Comparison of ENCODE assay signal across 11 mouse cellular contexts in genomic region chr8:45001577-45002197, GRCm38 (mm10).
DNase-seq lines count a peak whose midpoint lies in the region; TF ChIP-seq lines count a peak whose summit lies in the region.
"Had no signal": no experiment of that assay in that cellular context is flagged by ENCODE, and none has a peak within 500 bp of the region (broad histone marks: within the 10 kb centered on the region; RNA-seq: fewer than 3 reads in every experiment).

No protein-coding gene starts in this region.

- H3K9ac ChIP-seq in ES-E14 (ENCODE audit: insufficient read depth, low read depth, low read length, poor library complexity, severe bottlenecking): no peak overlapping the region
- H3K9ac ChIP-seq: midbrain, embryonic 12.5 days had no signal

- in situ Hi-C loops in ES-E14 (cut with MboI; ENCODE audit: low sequenced_read_pairs in 2 of 2, unreplicated experiment in 2 of 2): no loop called here

- peaks cover 15 to 24% of the 10 kb centered on the region in 2 experiments for H3K4me1 ChIP-seq in ES-E14 (ENCODE audit: control insufficient read depth in 2 of 2, insufficient read depth in 2 of 2, low read length in 2 of 2, poor library complexity in 1 of 2)
- peaks cover 60% of the 10 kb centered on the region for H3K4me1 ChIP-seq in heart, embryonic 10.5 days
- peaks cover 65% of the 10 kb centered on the region for H3K4me1 ChIP-seq in limb, embryonic 10.5 days

- peaks cover 10% of the 10 kb centered on the region; the same call in 1 of the 2 replicates for H3K36me3 ChIP-seq in ES-E14 (ENCODE audit: control insufficient read depth, insufficient read depth, low read length, poor library complexity, severe bottlenecking)
- H3K36me3 ChIP-seq in heart, embryonic 10.5 days: peaks cover 3% of the 10 kb centered on the region; the same call in 1 of the 2 replicates
- peaks cover 2% of the 10 kb centered on the region; the same call in 1 of the 2 replicates for H3K36me3 ChIP-seq in limb, embryonic 10.5 days
- H3K36me3 ChIP-seq: midbrain, embryonic 12.5 days had no signal

- DNase-seq in 3134 (ENCODE audit: extremely low read depth, insufficient read length, low spot score): peak; percentile 47
- no peak for DNase-seq in ES-E14 (ENCODE audit: low read depth, low spot score)
- no peak for DNase-seq in heart, embryonic 10.5 days (ENCODE audit: low spot score)
- DNase-seq in limb, embryonic 10.5 days (ENCODE audit: low spot score): peak; percentile 70
- DNase-seq in layer of hippocampus, adult 9-10 months (ENCODE audit: low spot score): no peak
- DNase-seq in c-Kit-positive CD71-positive TER-119-positive erythroid progenitor cells, embryonic 14.5 days (ENCODE audit: low spot score): no peak
- DNase-seq in cerebellum, postnatal 36 days: no peak
- DNase-seq in right cerebral cortex, adult 2 months (ENCODE audit: low spot score in 2 of 2): no peak
- DNase-seq: adrenal gland, postnatal 25 days; thymus, postnatal 4 days had no signal

- no peak overlapping the region for H3K4me3 ChIP-seq in ES-E14 (ENCODE audit: insufficient read depth in 1 of 2, low read depth in 1 of 2, low read length in 2 of 2, poor library complexity in 1 of 2, severe bottlenecking in 1 of 2)
- H3K4me3 ChIP-seq in heart, embryonic 10.5 days: no peak overlapping the region
- H3K4me3 ChIP-seq in limb, embryonic 10.5 days: no peak overlapping the region
- H3K4me3 ChIP-seq: midbrain, embryonic 12.5 days had no signal

- no peaks in the 10 kb centered on the region for H3K27me3 ChIP-seq in heart, embryonic 10.5 days (ENCODE audit: insufficient read depth, poor library complexity, severe bottlenecking)
- H3K27me3 ChIP-seq in limb, embryonic 10.5 days (ENCODE audit: low read depth, poor library complexity, severe bottlenecking): no peaks in the 10 kb centered on the region

- 38% methylated on average over 8 of the region's 8 CpGs for WGBS in heart, embryonic 10.5 days
- 27% methylated on average over 8 of the region's 8 CpGs for WGBS in limb, embryonic 10.5 days

- H3K27ac ChIP-seq in ES-E14 (ENCODE audit: insufficient read depth, low read depth, low read length, poor library complexity, severe bottlenecking): peak overlapping the region; percentile 16; the same call in 1 of the 2 replicates
- peak overlapping the region; percentile 74; the same call in 1 of the 2 replicates for H3K27ac ChIP-seq in heart, embryonic 10.5 days
- peak overlapping the region; percentile 59; the same call in 1 of the 2 replicates for H3K27ac ChIP-seq in limb, embryonic 10.5 days

- no peaks in the 10 kb centered on the region for H3K9me3 ChIP-seq in ES-E14 (ENCODE audit: control insufficient read depth, insufficient read depth, low read depth, low read length)
- H3K9me3 ChIP-seq in heart, embryonic 10.5 days: no peaks in the 10 kb centered on the region
- H3K9me3 ChIP-seq in limb, embryonic 10.5 days (replicated peaks): no peaks in the 10 kb centered on the region
- H3K9me3 ChIP-seq: midbrain, embryonic 12.5 days had no signal

TF ChIP-seq in ES-E14, 5 proteins besides CTCF, POLR2A, EP300 and RAD21:
- no peak for TF ChIP-seq HCFC1 (IDR thresholded peaks at IDR 0.05; ENCODE audit: borderline replicate concordance, insufficient read depth, low read length)
- TF ChIP-seq MAFK (IDR thresholded peaks at IDR 0.05; ENCODE audit: insufficient read depth, low read depth, low read length): peak; percentile 56; the same call in 1 of the 2 replicates
- TF ChIP-seq ZNF384 (IDR thresholded peaks at IDR 0.05; ENCODE audit: low read depth, low read length): no peak
- no peak for TF ChIP-seq ZC3H11A (IDR thresholded peaks at IDR 0.05; ENCODE audit: borderline replicate concordance, low read depth, low read length)
- TF ChIP-seq CHD2 (IDR thresholded peaks at IDR 0.05; ENCODE audit: low read depth, low read length): no peak

Comparison
In these comparisons a context has a peak if more than half of its experiments do, and no peak if none do; other contexts are left out.
1. DNase-seq: peak in 3134 (single experiment) and limb, embryonic 10.5 days (single experiment); none in ES-E14 (single experiment), heart, embryonic 10.5 days (single experiment), layer of hippocampus, adult 9-10 months (single experiment), c-Kit-positive CD71-positive TER-119-positive erythroid progenitor cells, embryonic 14.5 days (single experiment), cerebellum, postnatal 36 days (0 of 2) and right cerebral cortex, adult 2 months (0 of 2).
2. H3K27ac ChIP-seq: peak in every context shown above with its lines; median percentile 74 in heart, embryonic 10.5 days; 59 in limb, embryonic 10.5 days; 16 in ES-E14.